Mouse (Mus musculus): ENCODE measurements around the gene Cox4i1. TPM values are rescaled to one million over a fixed set of nuclear protein-coding genes. Genes with fewer than 3 reads are reported as not detected.
A peak's percentile ranks its signal among the peaks of the same experiment; 100 is the strongest.

Gene Cox4i1
- polyA plus RNA-seq, 1 experiment from 2014 or later: 673 TPM

GRCm38 (mm10) chr8:120696401-120697153 lies 28.6 kb downstream of the Cox4i1 start:
- H3K4me1 ChIP-seq (replicated peaks): peaks cover 30% of the 10 kb centered on the region
- ATAC-seq (ENCODE audit: insufficient read depth): no peak
- H3K4me2 ChIP-seq: no peak overlapping the region
- H3K27me3 ChIP-seq: no peaks in the 10 kb centered on the region; the same call in 1 of the 2 replicates
- no peaks in the 10 kb centered on the region for H3K9me3 ChIP-seq (replicated peaks)
- WGBS (ENCODE audit: insufficient replicate concordance): 56% methylated on average over 13 of the region's 13 CpGs
- H3K36me3 ChIP-seq (replicated peaks): no peaks in the 10 kb centered on the region
- no peak overlapping the region for H3K9ac ChIP-seq
- no peak overlapping the region for H3K4me3 ChIP-seq (replicated peaks)
- H3K27ac ChIP-seq (replicated peaks): no peak overlapping the region

GRCm38 (mm10) chr8:120697154-120697978 lies 29.3 kb downstream of the Cox4i1 start:
- H3K9me3 ChIP-seq (replicated peaks): no peaks in the 10 kb centered on the region
- peaks cover 37% of the 10 kb centered on the region for H3K4me1 ChIP-seq (replicated peaks)
- H3K4me3 ChIP-seq (replicated peaks): no peak overlapping the region
- H3K9ac ChIP-seq: no peak overlapping the region
- no peaks in the 10 kb centered on the region for H3K36me3 ChIP-seq (replicated peaks)
- H3K27me3 ChIP-seq: no peaks in the 10 kb centered on the region; the same call in 1 of the 2 replicates
- no peak for ATAC-seq (ENCODE audit: insufficient read depth)
- no peak overlapping the region for H3K27ac ChIP-seq (replicated peaks)
- 42% methylated on average over 17 of the region's 17 CpGs for WGBS (ENCODE audit: insufficient replicate concordance)
- no peak overlapping the region for H3K4me2 ChIP-seq

DNA sequence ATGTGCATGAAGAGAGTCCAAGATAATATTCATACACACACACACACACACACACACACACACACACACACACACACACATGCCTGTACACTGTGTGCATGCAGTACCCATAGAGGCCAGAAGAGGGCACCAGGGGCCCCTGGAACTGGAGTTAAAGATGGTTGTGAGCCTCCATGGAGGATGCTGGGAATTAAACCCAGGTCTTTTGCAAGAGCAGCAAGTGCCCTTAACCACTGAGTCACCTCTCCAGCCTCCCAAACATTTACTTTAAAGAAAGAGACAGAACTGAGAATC lies 29.9 kb downstream of the Cox4i1 start:
- Histone ChIP-seq H3K9ac (no peak overlapping the region), H3K27me3 (no peaks in the 10 kb centered on the region; the same call in 1 of the 2 replicates), H3K4me1 (replicated peaks) (peaks cover 33% of the 10 kb centered on the region), H3K9me3 (replicated peaks) (no peaks in the 10 kb centered on the region), H3K36me3 (replicated peaks) (no peaks in the 10 kb centered on the region), H3K4me2 (no peak overlapping the region), H3K27ac (replicated peaks) (no peak overlapping the region), H3K4me3 (replicated peaks) (no peak overlapping the region)
- no peak for ATAC-seq (ENCODE audit: insufficient read depth)

GRCm38 (mm10) chr8:120698426-120698825 lies 30.4 kb downstream of the Cox4i1 start:
- H3K4me2 ChIP-seq: no peak overlapping the region
- H3K27ac ChIP-seq (replicated peaks): no peak overlapping the region
- H3K9ac ChIP-seq: no peak overlapping the region
- ATAC-seq (ENCODE audit: insufficient read depth): no peak
- no peaks in the 10 kb centered on the region for H3K9me3 ChIP-seq (replicated peaks)
- H3K27me3 ChIP-seq: no peaks in the 10 kb centered on the region; the same call in 1 of the 2 replicates
- WGBS (ENCODE audit: insufficient replicate concordance): 71% methylated on average over 7 of the region's 7 CpGs
- no peak overlapping the region for H3K4me3 ChIP-seq (replicated peaks)
- H3K4me1 ChIP-seq (replicated peaks): peaks cover 33% of the 10 kb centered on the region
- H3K36me3 ChIP-seq (replicated peaks): no peaks in the 10 kb centered on the region

GRCm38 (mm10) chr8:120699079-120699478 lies 31.1 kb downstream of the Cox4i1 start:
- no peak for ATAC-seq (ENCODE audit: insufficient read depth)
- H3K27me3 ChIP-seq: no peaks in the 10 kb centered on the region; the same call in 1 of the 2 replicates
- H3K4me1 ChIP-seq (replicated peaks): peaks cover 29% of the 10 kb centered on the region
- no peaks in the 10 kb centered on the region for H3K36me3 ChIP-seq (replicated peaks)
- H3K4me2 ChIP-seq: no peak overlapping the region
- 54% methylated on average over 6 of the region's 6 CpGs for WGBS (ENCODE audit: insufficient replicate concordance)
- H3K9ac ChIP-seq: no peak overlapping the region
- no peak overlapping the region for H3K4me3 ChIP-seq (replicated peaks)
- no peak overlapping the region for H3K27ac ChIP-seq (replicated peaks)
- no peaks in the 10 kb centered on the region for H3K9me3 ChIP-seq (replicated peaks)

- no peaks in the 10 kb centered on the region; the same call in 1 of the 2 replicates for H3K27me3 ChIP-seq
- H3K9me3 ChIP-seq (replicated peaks): no peaks in the 10 kb centered on the region
- no peaks in the 10 kb centered on the region for H3K36me3 ChIP-seq (replicated peaks)
- H3K27ac ChIP-seq (replicated peaks): no peak overlapping the region
- H3K9ac ChIP-seq: no peak overlapping the region
- ATAC-seq (ENCODE audit: insufficient read depth): no peak
- H3K4me2 ChIP-seq: no peak overlapping the region
- WGBS (ENCODE audit: insufficient replicate concordance): 12% methylated on average over 2 of the region's 2 CpGs
- peaks cover 25% of the 10 kb centered on the region for H3K4me1 ChIP-seq (replicated peaks)
- H3K4me3 ChIP-seq (replicated peaks): no peak overlapping the region
Measured at GRCm38 (mm10) chr8:120699565-120699964, 31.5 kb downstream of the Cox4i1 start.

GRCm38 (mm10) chr8:120700053-120700452 lies 32.0 kb downstream of the Cox4i1 start:
- H3K4me3 ChIP-seq (replicated peaks): no peak overlapping the region
- no peaks in the 10 kb centered on the region; the same call in 1 of the 2 replicates for H3K27me3 ChIP-seq
- ATAC-seq (ENCODE audit: insufficient read depth): no peak
- H3K9ac ChIP-seq: no peak overlapping the region
- H3K27ac ChIP-seq (replicated peaks): no peak overlapping the region
- no peak overlapping the region for H3K4me2 ChIP-seq
- no peaks in the 10 kb centered on the region for H3K9me3 ChIP-seq (replicated peaks)
- peaks cover 25% of the 10 kb centered on the region for H3K4me1 ChIP-seq (replicated peaks)
- H3K36me3 ChIP-seq (replicated peaks): no peaks in the 10 kb centered on the region
- 41% methylated on average over 4 of the region's 4 CpGs for WGBS (ENCODE audit: insufficient replicate concordance)

- Histone ChIP-seq H3K4me3 (replicated peaks) (no peak overlapping the region), H3K4me2 (no peak overlapping the region), H3K9me3 (replicated peaks) (no peaks in the 10 kb centered on the region), H3K9ac (no peak overlapping the region), H3K4me1 (replicated peaks) (peaks cover 25% of the 10 kb centered on the region), H3K27ac (replicated peaks) (no peak overlapping the region), H3K27me3 (no peaks in the 10 kb centered on the region; the same call in 1 of the 2 replicates), H3K36me3 (replicated peaks) (no peaks in the 10 kb centered on the region)
- peak; percentile 15; the same call in 1 of the 2 replicates for ATAC-seq (ENCODE audit: insufficient read depth)
- 27% methylated on average over 19 of the region's 19 CpGs for WGBS (ENCODE audit: insufficient replicate concordance)
Measured at GRCm38 (mm10) chr8:120701758-120702465, 33.9 kb downstream of the Cox4i1 start.

GRCm38 (mm10) chr8:120704203-120704602 lies 36.2 kb downstream of the Cox4i1 start:
- no peak overlapping the region for H3K4me3 ChIP-seq (replicated peaks)
- H3K36me3 ChIP-seq (replicated peaks): no peaks in the 10 kb centered on the region
- no peaks in the 10 kb centered on the region for H3K9me3 ChIP-seq (replicated peaks)
- peaks cover 15% of the 10 kb centered on the region for H3K4me1 ChIP-seq (replicated peaks)
- no peaks in the 10 kb centered on the region; the same call in 1 of the 2 replicates for H3K27me3 ChIP-seq
- no peak for ATAC-seq (ENCODE audit: insufficient read depth)
- no peak overlapping the region for H3K27ac ChIP-seq (replicated peaks)
- WGBS (ENCODE audit: insufficient replicate concordance): 57% methylated on average over 9 of the region's 9 CpGs
- H3K9ac ChIP-seq: no peak overlapping the region
- H3K4me2 ChIP-seq: no peak overlapping the region

DNA sequence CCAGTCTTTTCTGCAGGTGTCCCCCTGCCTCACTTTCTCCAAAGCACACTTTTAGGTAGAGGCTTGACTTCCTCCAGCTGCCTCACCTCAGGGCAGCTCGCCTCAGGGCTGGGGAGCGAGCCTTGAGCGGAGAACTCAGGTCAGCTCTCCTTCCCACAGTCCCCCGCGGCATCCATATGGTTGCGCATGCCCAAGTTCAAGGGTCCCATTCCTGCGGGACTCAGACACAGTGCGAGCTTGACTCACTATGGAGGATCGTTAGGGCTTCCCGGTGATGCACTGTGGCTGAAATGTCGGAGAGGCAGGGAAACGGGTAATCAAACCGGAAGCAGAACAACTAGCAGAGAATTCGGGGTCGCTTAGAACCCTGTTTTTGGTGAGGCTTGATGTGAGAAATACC lies 37.1 kb downstream of the Cox4i1 start:
- Histone ChIP-seq H3K36me3 (replicated peaks) (no peaks in the 10 kb centered on the region), H3K27me3 (no peaks in the 10 kb centered on the region; the same call in 1 of the 2 replicates), H3K4me3 (replicated peaks) (no peak overlapping the region), H3K4me2 (no peak overlapping the region), H3K4me1 (replicated peaks) (peaks cover 8% of the 10 kb centered on the region; the same call in 1 of the 2 replicates), H3K9ac (no peak overlapping the region), H3K9me3 (replicated peaks) (no peaks in the 10 kb centered on the region), H3K27ac (replicated peaks) (no peak overlapping the region)
- no peak for ATAC-seq (ENCODE audit: insufficient read depth)
- WGBS (ENCODE audit: insufficient replicate concordance): 74% methylated on average over 15 of the region's 15 CpGs

GRCm38 (mm10) chr8:120706193-120706592 lies 38.2 kb downstream of the Cox4i1 start:
- Histone ChIP-seq H3K9ac (no peak overlapping the region), H3K4me2 (no peak overlapping the region), H3K27me3 (no peaks in the 10 kb centered on the region), H3K4me1 (replicated peaks) (peaks cover 8% of the 10 kb centered on the region; the same call in 1 of the 2 replicates), H3K4me3 (replicated peaks) (no peak overlapping the region), H3K36me3 (replicated peaks) (no peaks in the 10 kb centered on the region), H3K9me3 (replicated peaks) (no peaks in the 10 kb centered on the region), H3K27ac (replicated peaks) (no peak overlapping the region)
- ATAC-seq (ENCODE audit: insufficient read depth): no peak
- 68% methylated on average over 3 of the region's 3 CpGs for WGBS (ENCODE audit: insufficient replicate concordance)

Data from liver, embryonic 15.5 days (tissue).